Mouse (Mus musculus): ENCODE data around the gene Sox5.

The Sox5 gene

DNA sequence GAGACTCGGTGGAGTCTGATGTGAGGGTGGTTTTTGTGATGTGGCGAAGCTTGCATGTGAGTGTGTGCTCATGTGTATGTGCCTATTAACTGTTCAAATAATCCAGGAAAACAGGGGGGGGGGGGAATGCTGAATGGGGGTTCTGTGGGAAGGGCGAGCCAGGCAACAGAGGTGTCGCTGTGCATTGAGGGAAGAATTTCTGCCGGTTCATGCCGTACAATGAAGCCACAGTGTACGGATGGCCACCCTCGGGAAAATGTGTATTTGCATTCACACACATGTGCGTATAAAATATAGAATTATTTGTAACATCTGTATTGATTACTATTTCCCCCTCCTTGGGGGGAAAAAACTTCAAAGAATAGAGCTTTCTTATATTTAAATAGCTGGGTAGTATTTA, 699.5 kb downstream of the Sox5 start:
- no peak for DNase-seq

DNA sequence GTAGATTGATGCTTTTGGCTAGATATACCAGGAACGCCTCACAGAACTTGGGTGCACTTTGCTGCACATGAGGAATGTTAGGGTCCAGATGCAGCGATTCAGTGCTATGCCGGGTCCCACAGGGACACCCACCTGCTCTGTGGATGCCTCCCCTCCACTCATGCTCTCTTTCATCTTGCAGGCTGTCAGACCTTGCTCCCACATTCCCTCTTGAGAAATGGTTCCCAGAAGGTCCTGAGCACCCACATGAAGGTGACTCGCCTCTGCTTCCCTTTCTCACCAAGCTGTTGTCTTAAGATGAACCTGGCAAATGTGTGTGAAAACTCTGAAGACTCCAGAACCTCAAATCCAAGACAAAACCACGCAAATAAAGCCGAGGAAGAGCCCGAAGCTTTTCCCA, 704.0 kb downstream of the Sox5 start:
- no peak for DNase-seq

DNA sequence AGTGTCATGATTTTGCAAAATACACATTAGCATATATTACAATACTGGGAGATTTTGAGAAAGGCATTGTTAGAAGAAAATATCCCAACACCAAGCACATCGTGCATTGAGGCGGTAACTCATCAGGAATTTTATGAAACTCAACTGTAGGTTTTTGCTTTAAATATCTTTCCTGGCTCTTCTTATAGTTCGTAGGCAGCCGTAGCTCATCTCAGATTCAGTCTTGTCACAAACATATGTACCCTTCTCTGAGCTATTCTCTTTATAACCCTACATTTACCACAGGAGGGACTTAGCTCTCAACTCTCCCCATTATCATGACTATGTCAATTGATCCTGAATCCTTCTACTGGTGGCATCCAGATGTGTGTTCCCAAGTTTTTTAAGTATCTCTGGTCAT, 705.4 kb downstream of the Sox5 start:
- DNase-seq: no peak

DNA sequence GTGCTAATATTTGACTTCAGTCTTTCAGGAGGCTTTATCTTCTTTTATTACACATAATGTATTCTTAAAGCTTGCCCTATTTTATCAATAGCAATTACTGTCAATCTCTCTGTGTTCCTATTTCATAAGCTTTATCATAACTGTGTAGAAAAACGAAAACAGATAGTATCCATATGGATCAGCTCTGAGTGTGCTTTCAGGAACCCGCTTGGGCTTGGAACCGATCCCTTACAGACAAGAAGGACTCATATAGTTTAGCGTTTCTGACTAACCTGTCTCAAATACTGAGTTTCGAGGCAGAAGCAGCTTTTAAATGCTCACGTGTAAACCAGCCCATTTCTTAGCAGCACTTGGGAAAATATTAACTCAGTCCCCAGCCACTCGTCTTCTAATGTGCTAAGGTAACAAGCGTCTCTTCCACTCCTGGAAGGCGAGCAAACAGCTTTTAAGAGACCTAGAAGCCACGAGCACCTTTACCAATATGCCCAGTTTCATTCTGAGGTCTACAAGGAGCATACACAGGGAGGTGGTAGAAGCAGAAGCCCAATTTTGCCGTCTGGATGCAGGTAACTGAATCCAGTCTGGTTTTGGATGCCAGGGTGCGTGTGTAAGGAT, 706.3 kb downstream of the Sox5 start:
- DNase-seq: no peak

DNA sequence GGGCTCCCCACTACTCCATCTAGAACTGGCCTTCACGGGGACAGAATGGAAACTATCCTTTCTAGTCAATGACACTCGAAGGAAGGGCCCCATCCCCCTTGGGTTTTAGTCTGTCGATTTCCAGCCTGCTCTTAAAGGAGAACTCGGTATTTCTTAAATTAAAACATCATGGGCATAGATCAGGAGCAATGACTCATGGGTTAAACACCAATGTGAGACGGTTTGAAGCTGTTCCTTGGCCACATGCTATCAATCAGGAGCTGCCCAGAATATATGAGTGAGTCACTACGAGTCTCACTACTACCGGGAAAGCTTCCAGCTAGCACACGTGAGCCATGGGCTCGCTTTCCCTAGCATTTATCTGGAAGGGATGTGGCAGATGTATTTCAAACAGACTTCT, 707.0 kb downstream of the Sox5 start:
- DNase-seq: no peak

DNA sequence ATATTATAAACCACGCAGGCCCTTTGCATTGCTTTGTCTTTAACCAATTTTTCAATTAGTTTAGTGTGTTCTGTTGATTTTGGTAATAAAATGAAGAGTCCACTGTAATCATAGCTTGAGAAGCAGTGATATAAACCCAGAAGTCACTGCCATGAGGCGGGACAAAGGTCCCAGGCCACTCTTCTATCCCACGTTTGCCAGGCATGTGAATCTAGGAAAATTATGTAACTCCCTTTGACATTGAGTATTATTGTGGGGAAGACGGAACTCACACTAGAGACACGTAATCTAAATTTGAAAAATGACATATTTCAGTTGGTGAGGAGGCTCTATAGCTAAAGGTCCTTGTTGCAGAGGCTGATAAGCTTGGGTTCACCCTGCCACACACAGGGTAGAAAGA, 711.3 kb downstream of the Sox5 start:
- DNase-seq: no peak

DNA sequence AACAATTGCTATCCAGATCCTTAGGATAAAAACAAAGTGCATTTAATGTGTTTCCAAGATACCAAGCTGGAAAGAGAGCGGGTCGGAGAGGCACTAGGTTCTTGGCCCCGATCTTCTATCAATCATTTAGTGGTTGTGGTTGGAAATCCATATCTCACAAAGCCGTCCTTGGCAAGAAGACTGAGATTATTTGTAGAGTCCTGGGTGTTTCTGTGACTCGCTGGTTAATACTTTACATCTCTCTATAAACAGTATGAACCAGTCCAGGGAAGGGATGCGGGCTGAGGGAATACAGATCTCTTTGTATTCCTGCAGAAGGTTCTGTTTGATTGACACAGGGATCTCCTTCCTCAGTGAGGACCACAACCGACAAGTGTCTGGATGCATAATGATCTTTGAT, 714.3 kb downstream of the Sox5 start:
- DNase-seq: no peak

DNA sequence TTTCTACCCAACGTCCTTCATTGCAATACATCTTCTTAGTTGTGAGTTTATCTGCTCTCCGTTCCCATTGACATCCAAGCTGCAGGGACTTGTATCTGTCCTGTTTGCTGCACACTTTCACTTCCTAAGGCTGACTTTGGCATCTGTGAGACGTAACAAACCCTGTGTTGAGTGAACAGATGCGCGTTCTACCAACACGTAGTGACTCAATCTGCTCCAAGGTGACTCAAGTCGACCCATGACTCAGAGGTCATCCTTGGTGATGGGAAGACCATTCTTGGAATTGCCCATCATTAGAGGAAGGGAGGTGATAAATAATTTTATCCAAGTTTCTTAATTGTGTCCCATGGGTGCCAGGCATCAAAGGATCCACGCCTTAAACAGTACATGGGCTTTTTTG, 719.3 kb downstream of the Sox5 start:
- no peak for DNase-seq

DNA sequence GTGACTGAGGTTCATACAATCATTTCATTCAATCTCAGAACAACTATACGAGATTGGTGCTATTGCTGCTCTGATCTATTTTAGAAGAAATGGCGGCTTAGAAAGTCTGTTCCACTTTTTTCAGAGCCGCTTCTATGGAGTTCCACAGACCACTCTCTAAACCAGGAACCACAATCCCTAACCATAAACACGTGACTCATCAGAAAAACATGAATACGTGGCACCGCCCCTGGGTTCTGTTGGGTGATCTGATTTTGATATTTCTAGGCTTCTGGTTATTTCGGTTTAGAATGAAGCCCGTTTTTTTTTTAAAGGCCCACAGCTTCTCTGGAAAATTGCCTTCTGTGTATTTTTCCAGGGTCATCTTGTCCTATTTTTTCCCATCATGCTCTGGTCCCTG, 720.0 kb downstream of the Sox5 start:
- no peak for DNase-seq

DNA sequence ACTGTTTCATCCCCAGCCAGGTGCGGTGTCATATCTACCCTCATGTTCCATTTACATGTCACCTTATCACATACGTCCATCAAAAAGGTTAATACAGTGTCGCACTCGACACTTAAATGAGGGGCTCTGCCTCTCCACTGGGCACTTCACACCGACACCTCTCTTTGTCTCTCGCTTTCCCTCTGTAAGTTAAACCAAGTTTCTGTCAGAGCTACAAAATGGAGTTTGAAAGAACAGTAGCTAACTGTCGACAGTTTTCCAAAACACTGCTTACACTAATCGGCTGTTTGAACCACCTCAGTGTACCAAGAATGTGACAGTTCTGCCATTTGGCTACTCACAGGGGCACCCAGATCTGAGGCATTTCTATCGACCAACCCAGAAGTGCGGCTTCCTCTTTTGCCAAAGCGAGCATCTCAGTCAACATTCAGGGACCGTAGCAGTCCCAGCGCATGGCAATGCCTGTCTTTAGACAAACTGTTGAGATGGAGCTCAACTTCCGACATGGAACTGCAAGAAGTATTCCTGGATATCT, 724.6 kb downstream of the Sox5 start:
- DNase-seq: no peak

DNA sequence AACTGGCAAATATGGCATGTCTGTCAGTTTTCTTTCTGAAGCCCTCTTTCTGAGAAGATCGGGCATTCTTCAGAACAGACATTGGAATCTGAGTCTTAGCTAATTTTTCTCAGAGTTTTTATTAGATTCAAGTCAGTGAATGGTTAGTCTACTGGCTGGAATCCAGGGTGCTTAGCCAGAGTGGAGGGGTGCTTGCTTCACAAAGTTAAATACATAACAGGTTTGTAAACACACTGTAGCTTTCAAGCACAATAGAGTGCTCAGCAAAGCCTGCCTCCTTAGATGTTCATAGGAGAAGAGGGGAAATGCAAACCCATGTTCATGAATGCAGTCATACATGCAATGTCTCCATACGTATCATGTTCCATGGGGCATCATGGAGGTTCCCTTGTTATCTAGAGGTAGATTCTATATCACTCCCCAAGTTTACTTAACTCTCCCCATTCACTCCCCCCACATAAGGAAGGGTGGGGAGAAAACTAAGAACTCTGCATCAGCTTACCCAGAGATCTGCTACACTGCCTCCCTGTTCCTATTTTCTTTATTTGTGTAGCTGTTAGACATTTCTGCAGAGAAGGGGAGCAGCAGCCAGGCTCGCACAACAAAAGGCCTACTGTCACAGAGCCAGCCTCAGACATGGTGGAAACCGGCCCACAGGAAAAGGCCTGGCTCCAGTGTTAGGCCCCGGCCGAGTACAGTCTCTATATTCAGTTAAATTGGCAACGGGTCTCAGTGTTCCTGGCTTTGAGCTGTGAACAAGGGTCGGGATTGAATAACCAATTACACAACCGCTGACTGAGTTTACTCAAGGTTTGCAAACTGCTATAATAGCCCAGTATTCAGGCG, 725.3 kb downstream of the Sox5 start:
- DNase-seq: no peak

DNA sequence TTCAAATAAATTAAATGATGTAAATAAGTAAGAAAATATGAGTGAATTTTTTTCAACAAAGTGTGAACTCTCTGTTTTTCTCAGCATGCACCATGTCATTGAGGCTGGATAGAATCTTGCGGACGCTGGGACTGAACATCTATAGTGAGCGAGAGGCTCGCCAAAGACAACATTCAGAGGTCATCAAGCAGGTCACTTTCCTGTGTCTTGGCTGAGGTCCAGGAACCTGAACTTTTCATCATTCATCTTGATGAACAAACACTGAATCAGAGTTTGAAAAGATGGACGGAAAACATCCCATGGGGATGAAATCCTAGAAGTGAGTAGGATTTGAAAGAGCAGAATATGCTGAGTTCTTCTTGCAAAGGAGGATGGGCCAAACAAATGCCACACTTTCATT, 729.3 kb downstream of the Sox5 start:
- DNase-seq: no peak

DNA sequence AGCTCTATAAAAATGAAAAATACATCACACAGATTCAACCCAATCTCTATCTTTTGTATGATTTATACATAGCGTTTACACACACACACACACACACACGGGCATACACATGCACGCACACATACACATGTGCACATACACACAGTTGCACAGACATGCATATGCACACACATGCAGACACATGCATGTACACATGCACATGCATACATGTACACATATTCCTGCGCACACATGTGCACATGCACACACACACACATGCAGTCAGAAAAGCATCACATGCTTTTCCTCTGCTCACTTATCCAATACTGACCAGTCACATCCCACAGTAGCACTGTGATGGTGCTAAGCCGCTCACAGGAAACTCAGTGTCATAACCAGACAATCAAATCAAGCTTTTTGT, 730.5 kb downstream of the Sox5 start:
- no peak for DNase-seq

DNA sequence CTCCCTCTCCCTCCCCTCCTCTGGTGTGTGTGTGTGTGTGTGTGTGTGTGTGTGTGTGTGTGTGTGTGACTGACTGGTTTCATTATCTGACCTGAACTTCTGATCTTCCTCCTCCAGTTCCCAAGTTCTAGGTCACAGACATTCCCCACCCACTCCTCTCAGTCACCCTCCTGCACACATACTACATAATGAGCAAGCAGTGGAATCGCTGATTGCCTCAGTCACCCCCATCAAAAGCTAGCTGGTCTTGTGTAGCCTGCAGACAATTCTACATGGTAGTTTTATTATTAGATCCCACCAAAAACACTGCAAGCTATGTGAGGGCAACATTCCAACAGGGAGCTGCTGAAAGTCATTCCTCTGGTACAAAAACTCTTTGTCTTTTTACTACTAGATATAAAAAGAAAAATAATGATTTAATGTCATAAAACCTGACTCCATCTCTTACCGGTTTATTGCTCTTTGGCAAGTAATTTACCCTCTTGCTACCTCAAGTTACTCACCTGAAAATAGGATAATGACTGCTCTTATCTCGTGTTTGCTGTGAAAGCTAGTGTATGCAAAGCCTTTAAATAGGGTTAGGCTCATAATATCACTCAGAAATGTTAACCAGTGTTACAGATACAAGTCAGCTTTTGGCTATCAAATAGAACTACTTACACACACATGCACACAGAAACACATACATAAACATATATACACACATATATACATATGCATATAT, 733.4 kb downstream of the Sox5 start:
- DNase-seq: no peak

DNA sequence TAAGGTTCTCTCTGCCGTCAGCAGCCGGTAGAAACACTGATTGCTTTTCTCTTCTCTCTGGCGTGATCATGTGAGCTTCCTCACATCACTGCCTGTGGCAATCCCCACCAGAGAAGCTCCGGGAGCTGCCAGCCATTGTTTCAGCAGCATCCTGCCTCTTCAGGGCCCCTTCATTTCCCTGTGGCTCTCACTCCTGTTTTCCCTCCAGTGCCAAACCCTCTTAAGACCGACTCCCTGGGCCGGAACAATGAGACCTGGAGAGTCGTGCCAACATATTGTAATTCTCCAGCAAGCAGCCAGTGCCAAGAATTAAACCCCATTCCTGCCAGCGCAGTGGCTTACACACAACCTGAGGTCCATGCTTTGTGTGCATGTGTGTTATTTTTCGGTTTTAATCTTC, 736.3 kb downstream of the Sox5 start:
- DNase-seq: no peak

DNA sequence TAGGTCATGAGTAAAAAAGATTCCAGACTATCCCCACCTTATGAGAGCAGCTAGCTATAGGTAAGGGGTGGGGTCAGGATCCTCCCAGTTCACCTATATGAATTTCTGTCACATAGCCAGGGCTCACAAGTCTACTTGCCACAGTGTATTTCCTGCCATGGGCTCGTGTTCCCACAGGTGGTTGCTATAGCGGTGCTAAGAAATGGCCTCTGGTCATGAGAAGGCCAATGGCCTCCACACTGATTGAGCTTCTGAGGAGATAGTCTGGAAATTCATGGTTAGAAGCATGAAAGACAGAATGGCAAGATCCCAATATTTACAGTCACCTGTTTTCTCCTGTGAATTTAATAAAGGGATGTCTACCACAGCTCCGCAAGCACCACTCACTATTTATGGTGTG, 737.4 kb downstream of the Sox5 start:
- DNase-seq: no peak

DNA sequence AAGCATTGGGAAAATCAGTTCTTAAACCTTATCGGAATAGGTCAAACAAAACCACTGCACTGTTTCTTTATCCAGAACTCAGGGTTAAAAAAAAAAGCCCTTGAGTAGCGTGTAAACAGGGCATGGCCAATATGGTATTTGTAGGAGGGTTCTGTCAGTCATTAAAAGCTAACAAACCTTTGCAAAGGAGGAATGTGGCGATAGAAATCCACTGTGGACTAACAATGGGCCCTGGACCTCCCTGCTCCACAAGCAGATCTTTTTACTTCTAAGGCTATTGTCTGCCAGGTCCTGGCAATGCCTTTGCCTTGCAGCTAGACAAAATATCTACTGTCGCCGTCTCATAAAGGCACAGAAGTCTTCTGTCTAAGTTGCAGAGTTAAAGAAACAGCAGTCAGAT, 738.8 kb downstream of the Sox5 start:
- no peak for DNase-seq

DNA sequence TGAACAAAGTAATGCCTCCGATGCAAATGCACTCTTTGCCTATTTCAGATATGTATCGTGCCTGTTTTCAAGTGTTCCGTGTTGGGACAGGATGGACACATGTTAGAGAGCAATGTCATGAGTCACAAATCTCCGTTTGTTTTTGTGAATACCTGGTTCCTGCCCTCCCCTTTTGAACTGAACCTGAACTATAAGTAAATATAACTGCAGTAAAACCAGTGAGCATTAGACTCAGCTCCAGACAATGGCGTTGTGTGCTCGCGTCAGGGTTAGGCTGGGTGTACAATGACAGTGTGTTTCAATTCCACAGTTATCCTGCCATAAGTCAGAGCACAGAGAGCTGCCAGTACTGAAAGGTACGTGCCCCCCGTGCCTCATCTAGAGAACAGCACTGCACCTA, 739.8 kb downstream of the Sox5 start:
- DNase-seq: no peak

DNA sequence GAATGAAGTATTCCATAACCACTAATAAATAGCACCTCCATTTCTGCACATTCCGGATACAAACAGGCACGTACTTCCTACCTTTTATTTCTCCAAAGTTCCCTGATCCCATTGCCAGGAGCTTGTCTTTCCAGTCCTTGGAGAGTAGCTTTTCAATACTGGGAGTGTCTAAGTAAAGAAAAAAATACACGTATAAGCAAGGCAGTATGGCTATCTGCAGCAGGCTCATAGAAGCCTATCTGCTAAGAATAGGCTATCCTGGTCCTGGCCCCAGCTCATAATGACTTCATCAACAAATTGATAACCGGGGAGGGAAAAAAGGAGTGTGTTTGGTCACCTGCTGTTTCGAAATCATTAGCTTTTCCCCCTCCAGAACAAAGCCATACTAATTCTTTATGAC, 740.6 kb downstream of the Sox5 start:
- DNase-seq: no peak

DNA sequence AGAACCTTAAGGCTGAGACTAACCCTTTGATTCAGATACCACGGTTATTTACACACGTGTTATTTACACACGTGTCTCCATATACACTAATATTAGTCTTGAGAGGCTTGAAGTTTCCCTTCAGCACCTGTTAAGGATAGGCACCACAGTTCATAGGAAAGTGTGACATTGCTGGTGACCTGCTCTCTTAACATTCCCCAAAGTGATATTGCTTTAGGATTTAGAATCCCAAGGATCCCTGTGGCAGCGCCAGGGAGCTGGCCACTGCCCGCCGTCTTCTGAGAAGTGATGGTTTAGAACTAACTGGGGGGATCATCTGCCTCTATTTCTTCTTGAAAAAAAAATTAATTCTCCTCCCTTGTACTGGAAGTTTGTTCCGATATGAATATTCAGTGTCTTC, 741.4 kb downstream of the Sox5 start:
- no peak for DNase-seq

DNA sequence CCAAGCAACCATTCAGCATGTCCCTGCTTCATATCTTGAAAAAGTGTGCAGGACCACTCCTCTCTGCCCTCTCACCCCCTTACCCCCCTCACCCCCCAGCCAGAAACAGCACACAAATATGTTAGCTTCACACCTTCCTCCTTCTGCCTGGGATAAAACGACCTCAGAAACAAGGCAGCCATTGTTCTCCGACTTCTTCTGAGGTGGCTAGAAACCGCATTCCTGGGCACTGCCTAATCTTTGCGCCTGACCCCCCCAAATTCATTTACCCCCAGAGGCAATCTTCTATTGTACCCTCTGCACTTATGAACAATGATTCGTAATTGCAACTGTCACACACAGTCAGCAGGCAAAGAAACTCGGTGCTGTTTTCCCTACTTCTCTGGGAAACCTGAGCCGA, 742.6 kb downstream of the Sox5 start:
- DNase-seq: no peak

DNA sequence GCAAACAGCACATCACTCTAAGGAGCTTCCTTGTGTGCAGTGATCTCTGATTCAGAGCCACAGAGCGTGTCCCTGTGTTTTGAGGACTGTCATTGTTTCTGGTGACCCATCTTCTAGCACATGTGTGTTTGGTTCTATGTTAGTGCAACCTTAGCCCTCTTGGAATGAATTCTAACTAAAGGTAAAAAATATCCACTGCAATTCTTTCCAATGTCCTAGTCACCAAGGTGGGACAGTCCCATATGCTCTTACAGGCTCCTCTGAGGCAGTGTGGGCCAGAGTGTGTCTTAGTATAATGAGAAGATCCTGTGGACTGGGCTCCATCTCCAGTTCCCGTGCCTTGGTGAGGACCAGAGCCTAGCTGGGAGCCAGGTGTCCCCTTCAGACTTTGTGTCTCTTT, 748.6 kb downstream of the Sox5 start:
- no peak for DNase-seq

DNA sequence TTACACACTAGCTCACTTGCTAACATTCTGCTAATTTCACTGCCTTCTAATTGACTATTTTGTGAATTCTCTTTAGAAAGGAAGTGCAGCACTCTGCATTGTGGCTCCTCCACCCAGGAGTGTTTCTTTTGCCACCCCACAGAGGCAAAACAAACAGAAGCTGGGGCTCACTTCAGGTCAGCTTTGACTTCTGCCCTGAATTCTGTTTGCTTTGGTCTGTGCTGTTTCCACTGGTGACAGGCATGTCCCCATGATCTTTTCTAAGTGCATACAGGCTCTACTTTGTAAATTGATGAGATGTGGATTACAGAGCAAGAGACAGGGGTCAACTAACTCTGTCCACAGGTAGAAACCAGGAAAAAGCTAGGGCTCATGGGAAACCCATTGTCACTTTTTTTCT, 764.8 kb downstream of the Sox5 start:
- no peak for DNase-seq

Measured in spleen, adult 18-20 months (tissue).